Mouse (Mus musculus) spleen, adult 2 months (tissue): ENCODE measurements at regions not wholly inside any gene's neighbourhood (a gene's known extent, or its start where the extent isn't known, plus 50 kb on each side); places are given as distances from the start of the nearest gene placed in this dataset.

Experiments
- CTCF ChIP-seq: fragments of 200-500 bp; IDR thresholded peaks from 2 replicates; pipeline ENCODE4 v1.5.1; 2011; ENCODE audit warnings: mild to moderate bottlenecking, inconsistent platforms; ENCODE audit not compliant: insufficient read depth, insufficient read length, insufficient replicate concordance; ENCODE audit errors: extremely low read depth
- POLR2A ChIP-seq: fragments of 200-500 bp; IDR thresholded peaks from 2 replicates; pipeline ENCODE4 v1.6.1; 2011; ENCODE audit warnings: low read depth, low read length, inconsistent platforms

DNA sequence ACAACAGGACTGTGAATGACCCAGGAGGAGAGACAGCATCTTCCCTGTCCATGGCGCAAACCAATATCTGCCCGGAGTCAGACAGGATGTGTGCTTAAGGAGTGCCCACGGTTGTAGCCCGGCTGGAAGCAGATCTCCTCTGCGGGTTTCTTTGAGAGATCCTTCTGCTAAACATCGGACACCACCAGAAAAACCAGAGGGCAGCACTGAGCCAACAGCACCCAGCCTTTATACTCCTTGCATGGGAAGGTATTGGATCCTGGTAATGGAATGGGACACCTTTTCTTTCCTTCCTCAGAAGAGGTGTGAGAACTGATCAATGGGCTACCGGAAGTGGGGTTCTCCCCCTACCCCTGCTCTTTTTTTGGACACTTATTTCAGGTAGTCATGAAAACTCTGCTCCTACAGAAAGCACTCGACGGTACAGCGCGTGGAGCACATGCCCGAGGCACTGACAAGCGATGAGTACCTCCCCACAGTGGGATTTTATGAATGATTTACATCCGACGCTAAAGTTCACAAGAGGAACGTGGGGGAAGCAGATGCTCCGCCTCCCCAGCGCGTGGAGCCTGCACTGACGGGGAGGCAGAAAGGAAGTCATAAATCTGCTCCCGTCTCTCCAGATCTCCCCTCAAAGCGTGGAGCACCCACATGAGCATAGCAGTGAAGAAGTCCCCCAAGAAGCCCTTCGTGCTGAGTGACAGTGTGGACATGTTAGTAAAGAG, 278.9 kb downstream of the Vrk1 start:
- TF ChIP-seq POLR2A (no peak), CTCF (no peak)
